Mouse (Mus musculus): ENCODE data around the gene Apobec3.
"Not testable (repeated sequence)": the region's sequence is repeated elsewhere in the genome, so short reads cannot be mapped to it uniquely, and the experiment has no call there.

Apobec3 gene

DNA sequence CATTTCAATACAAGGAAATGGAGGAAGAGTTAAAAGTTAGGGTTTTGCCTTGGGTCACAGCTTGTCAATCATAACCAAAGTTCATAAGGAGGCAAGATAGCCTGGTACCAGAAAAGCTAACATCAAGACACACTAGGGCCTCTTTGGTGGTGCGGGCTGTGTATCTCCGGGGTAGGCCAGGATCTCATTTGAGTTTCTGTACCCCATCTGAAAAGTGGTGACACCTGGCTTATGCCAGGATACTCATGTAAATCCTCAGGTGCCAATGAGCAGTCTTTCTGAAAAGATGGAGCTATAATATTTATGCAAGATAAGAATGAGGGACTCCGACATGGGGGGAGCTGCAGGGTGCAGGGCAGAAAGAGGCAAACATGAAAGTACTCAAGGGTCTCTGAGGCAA is 36.9 kb downstream of the Apobec3 start:
- no peak for DNase-seq

DNA sequence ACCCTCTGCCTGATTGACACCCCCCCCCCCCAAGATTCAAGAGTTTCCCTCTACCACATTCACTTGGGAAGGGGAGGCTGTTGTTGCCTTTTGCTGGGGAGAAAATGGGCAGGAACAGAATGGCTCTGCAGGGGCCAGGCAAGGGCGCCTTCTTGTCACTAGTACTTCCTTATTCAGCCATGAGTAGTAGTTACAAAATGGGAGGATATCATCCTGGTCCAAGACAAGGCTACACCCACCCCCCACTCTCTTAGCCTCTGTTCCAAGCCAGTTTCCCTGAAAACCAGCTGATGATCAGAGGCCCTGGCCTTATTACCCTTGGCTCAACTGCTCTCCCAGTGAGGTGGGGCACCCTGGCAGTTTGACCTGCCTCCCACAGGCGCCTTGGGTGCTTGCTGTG is 37.3 kb downstream of the Apobec3 start:
- DNase-seq: no peak

DNA sequence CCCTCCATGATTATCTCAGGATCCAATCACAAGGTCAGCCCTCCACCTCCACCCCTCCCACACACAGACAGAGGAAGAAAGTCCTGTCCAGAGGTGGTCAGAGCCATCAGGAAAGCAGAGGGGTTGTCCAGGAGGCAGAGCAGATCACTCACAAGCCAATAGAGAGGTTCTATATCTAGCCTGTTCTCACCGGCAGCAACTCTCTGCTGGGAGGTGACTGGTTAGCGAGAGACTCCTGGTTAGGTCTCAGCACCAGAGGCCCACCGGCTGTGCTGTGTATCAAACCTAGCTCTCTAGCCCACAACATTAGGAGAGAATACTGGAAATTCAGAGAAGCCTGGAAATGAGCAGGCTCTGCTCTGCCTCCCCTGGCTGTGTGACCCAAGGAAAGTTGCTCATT is 38.3 kb downstream of the Apobec3 start:
- no peak for DNase-seq

DNA sequence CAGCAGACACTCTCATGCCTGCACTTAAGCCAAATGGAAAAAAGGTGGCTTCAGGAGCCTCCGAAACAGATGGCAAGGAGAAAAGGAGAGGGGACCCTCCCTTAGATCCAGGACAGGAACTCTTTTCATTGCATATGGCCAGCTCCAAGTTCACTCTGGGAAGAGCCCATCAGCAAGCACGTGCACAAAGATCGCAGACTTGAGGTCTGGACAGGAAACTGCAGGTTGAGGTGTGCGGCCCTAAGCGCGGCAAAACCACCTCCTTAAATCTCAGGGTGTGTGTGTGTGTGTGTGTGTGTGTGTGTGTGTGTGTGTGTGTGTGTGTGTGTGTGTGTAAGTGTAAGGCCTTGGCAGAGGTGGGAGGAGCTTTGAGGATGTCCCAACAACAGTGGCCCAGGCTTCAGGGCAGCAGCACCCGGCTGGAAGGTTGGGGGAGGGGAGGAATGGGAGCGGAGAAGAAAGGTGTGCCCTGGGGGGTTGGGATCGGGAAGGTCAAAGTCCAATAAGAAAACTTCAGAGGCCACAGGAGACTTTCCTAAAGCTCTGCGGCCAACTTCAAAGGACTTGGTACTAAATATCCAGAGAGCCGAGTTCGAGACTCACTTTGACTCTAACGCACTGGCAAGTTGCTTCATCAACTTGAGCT is 40.2 kb downstream of the Apobec3 start:
- peak; percentile 29 to 39 for DNase-seq

DNA sequence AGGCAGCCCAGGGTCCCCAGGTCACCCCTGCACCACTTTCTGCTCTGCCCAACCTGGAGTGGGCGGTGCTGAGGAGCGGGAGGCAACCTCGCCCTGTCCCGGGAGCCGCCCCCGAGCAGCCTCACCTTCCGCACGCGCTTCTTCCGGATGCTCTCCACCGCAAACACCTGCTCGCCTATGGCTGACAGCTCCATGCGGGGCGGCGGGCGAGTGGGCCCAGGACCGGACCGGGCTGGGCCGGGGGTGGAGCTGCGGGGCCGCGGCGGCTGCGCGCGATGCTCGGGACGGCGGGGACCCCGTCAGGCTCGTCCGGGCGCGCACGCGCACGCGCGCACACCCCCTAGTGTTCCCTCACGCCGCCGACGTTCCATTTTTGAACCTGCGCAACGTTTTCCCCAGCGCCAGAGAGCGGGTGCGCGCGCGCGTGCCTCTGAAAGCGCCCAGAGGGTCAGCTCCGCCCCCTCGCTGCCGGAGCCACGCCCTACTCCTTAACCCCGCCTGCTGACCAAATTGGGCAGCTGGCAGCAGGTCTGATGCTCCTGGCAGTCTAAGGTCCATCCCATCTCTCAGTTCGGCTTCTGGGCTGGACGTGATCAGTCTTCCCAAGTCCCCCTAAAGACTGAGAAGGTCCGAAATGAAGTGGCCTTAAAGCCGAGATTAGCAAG is 41.0 kb downstream of the Apobec3 start:
- DNase-seq: peak; percentile 96

DNA sequence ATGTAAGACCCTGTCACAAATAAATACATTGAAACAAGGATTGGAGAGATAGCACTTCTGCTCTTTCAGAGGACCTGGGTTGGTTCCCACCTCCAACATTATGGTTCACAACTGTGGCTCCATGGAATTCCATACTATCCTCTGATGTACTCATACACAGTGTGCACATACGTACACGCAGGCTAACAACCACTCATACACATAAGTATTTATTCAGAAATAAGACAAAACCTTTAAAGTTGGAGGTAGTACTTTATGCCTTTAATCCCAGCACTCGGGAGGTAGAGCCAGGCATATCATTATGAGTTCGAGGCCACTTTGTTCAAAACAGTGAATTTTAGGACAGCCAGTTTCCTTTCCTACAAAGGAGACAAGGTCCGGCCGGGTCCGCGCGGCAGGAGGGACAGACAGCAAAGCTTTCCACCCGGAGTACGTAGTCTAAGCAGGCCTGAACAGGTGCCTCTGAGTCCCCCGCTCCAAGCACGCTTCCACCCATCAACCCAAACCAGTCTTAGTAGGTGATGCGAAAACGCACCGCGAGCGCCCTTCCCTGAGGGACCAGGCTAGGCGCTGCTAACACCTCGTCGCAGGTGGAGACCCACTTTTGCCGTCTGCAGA is 41.7 kb downstream of the Apobec3 start:
- peak; percentile 32 to 42 for DNase-seq

DNA sequence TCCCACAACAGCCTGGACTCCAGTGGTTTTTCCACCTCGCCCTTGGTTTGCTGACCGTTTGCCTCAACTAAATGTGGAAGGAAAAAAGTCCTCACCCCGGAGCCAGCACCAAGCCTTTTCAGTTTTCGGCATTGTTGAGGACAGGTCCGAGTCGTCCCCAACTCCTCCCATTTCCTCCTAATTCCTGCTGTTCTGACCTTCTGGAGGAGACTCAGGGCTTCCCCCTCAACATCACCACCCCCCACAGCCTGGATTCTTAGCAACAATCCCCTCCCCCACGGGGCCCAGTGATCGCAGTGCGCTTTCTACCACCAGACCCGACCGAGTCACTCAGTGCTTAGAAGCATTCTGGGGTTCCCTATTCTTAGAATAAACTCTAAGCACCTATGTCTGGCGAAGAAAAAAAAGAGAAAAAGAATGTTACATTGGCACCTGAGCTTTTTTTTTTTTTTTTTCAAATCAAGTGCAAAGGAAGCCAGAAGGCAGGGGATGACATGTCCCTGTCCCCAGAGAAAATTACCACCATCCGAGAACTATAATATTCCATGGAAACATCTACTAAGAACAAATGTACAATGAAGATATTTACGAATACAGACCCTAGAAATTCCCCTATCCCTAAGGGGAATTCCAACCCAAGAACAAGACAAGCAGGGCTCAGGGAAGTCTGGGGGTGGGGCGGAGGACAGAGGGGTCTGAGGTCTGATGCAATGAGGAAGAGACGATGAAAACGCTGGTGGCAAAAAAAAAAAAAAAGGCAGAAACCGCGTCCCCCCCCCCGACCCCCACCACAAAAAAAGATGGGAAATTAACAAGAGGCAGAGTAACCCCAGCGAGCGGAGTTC is 42.4 kb downstream of the Apobec3 start:
- peak; percentile 56 to 59 for DNase-seq

DNA sequence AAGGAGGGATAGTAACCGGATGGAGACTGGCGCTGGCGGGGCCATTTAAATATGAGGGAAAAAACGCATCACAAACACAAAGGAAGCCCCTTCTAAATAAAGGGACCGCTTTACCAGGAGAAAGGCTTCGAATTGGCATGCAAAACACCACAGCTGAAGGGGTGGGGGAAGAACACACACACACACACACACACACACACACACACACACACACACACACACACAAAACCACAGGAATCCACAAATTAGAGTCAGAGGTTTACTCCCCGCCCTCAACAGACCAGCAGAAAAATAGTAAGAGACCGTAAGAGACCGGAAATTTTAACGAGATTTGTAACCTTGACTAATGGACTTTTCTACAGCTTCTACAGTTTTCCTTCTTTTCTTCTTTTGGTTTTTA is 43.3 kb downstream of the Apobec3 start:
- DNase-seq: peak in 1 of 2 experiments; percentile 34

DNA sequence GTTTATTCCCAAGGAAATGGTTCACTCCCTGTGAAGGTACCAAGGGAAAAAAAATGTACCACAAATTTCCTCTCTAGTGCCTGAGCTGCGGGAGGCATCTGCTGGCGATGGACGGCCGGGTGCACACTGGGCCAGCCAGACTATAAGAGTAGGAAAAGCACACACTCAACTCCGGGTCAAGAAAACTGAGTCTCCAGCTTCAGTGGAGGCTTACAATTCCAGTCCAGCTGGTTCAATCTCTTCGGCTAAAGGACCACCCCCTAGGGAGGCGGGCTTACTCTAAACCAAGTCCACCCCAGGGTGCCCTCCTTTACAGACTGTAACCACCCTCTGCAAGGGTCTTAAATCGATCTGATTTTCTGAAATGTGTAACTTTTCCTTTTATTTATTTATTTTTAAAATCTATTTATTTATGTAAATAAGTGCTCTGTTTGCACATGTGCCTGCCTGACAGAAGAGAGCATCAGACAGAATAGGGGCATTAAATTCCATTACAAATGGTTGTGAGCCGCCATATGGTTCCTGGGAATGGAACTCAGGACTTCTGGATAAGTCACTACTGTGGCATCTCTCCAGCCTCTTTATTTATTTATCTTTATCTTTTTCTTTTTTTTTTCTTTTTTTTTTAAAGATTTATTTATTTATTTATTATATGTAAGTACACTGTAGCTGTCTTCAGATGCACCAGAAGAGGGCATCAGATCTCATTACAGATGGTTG is 44.4 kb downstream of the Apobec3 start:
- DNase-seq: no peak

DNA sequence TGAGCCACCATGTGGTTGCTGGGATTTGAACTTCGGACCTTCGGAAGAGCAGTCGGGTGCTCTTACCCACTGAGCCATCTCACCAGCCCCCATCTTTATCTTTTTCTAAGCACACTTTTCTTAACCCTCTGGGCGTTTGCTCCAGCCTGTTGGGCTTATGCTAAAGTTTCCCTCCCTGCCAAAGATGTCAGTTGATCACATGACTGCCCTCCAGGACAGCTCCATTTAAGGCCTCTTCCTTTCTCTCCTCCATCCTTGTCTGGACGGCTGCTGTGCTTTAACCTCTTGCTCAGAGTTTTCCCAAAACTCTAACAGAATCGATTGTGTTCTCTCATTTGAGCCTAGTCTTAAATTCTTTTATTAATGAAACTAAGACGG is 44.9 kb downstream of the Apobec3 start:
- no peak for DNase-seq

DNA sequence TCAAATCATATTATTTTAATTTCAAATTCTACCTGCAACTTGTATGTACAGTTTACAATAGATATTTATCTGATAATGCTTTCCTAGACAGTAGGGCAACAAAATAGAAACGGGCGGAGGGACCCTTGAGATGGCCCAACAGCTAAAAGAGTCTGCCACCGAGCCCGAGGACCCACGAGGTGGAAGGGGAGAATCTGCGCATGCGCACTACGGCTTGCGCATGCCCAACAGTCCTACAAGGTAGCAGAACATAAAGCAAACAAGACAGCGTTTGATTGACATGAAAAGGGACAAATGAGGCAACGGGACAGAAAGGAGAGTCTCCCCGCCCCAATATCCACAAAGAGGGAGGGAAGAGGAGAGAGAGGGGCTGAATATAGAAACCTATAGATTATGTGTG is 47.6 kb downstream of the Apobec3 start:
- no peak for DNase-seq

DNA sequence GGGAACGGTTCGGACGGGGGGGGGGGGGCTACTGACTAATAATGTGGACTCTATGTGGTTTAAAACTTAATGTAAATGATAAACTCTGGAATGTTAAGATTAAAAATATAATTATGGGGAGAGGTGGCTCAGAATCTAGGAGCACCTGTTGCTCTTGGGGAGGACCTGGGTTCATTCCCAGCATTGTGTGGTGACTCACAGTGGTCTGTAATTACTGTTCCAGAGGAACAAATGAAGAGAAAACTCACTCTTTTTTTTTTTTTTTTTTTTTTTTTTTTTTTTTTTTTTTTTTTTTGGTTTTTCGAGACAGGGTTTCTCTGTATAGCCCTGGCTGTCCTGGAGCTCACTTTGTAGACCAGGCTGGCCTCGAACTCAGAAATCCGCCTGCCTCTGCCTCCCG is 48.0 kb downstream of the Apobec3 start:
- DNase-seq: not testable (repeated sequence)

DNA sequence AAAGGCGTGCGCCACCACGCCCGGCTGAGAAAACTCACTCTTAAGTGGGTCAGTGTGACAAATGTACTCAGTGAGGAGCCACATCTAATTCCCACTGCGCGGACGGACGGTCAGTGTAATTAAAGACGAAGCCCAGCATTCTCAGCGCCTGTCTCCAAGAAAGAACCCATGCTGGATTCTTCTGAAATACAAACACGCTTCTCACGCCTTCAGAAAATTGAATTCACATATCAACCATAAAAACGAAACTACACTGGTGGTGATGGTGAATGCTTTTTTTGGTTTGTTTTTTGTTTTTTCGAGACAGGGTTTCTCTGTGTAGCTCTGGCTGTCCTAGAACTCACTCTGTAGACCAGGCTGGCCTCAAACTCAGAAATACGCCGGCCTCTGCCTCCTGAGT is 48.5 kb downstream of the Apobec3 start:
- no peak for DNase-seq

DNA sequence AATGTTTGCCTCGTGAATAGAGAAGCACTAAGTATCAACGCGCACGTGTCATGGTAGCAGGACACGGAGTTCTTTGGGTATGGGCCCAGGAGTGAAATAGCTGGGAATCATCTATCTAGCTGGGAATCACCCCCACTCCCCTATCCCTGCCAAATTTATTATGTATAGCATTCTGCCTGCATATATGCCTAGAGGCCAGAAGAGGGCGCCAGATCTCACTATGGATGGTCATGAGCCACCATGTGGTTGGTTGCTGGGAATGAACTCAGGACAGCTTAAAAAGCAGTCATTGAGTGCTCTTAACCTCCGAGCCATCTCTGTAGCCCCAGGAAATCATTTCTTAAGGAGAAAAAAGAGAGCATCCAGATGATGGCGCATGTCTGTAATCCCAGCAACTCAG is 49.5 kb downstream of the Apobec3 start:
- DNase-seq: peak; percentile 75

DNA sequence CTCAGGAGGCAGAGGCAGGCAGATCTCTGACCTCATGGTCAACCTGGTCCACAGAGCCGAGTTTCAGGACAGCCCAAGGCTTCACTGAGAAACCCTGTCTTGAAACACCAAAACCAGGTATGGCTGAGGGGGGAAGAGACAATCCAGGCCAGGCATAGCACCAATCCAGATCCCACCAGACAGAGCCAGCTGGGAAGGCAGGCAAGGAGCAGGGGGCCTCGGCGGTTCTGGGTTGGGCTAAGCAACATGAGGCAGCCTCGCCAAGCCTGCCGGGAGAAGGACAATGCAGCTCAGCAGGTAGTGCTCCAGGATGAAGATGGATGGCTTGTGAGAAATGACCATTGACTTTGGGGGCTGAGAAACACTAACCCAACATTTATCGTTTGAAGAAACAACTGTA is 51.1 kb downstream of the Apobec3 start:
- no peak for DNase-seq

DNA sequence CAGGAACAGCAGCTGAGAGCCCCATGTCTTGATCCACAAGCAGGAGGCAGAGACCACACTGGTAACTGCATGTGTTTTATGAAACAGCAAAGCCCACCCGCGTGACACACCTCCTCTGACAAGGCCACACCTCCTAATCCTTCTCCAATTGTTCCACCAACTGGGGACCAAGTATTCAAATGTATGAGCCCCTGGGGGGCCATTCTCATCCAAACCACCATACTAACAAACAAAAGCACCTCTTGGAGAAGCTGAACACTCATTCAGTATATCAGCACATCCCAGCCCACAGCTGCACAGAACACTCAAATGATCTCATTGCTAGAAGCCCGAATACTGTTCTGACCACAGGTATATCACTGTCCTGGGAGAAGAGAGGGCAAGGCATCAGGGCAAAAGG is 52.1 kb downstream of the Apobec3 start:
- no peak for DNase-seq

DNA sequence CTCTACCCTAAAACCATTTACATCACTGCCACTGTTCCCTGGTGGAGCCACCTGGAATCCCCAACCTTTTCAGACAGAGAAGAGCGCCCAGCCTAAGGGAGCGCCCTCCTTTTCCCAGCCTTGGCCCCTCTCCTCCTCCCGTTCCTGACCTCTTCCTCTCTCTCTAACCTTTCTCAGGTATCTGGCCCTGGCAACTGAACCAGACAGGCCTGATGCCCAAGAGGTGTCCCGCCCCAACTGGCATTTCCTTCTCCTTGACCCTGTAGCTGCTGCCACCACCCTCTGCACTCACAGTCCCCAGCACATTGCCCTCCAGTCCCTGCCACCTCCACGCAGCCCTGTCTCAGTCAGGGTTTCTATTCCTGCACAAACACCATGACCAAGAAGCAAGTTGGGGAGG is 53.5 kb downstream of the Apobec3 start:
- DNase-seq: no peak

DNA sequence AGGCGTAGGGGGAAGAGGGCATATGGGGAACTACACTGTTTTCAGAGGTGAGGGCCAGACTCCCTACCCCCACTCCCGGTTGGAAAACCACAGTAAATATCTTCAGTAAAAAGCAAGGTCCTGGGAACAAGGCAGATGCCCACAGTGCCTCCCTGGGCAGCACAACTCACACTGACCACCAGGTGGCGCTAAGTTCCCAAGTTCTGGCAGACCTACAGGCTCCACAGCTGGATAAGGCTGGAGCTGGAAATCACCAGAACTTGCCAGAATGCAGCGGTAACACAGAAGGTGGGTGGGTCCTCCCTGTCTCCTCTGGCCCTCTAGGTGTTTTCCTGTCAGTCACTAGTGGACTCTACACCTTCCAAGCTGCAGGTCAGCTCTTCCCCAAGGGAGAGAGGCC is 54.6 kb downstream of the Apobec3 start:
- DNase-seq: peak; percentile 88 to 89

DNA sequence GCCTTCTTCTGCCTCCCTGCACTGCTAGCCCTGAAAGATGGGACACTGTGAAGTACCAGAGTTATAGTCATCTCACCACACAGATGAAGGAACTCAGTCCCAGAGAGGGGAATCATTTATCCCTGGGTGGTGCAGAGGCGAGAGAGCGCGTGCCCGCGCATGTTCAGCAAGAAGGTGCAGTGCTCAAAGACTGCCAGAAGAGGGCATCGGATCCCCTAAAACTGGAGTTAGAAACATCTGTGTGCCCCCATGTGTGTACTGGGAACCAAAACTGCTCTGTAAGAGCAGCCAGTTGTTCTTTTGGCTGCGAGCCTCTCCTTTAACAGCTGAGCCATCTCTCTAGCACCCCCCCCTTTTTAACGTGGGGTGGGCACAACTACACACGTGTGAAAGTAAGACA is 55.3 kb downstream of the Apobec3 start:
- peak; percentile 40 to 41 for DNase-seq

DNA sequence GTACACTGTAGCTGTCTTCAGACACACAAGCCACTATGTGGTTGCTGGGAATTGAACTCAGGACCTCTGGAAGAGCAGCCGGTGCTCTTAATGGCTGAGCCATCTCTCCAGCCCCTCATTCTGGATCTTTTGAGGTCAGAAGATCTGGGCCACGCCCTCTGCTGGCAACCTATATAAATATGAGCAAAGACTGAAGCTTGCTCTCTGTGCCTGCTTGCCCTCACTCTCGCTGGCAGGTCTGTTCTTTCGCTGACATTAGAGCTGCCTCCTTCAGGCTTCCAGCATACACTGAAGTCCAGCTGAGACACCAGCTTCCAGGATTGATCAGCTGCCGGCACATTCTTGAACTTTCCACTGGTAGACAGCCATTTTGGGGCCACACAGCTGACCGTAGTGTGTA is 56.2 kb downstream of the Apobec3 start:
- no peak for DNase-seq

DNA sequence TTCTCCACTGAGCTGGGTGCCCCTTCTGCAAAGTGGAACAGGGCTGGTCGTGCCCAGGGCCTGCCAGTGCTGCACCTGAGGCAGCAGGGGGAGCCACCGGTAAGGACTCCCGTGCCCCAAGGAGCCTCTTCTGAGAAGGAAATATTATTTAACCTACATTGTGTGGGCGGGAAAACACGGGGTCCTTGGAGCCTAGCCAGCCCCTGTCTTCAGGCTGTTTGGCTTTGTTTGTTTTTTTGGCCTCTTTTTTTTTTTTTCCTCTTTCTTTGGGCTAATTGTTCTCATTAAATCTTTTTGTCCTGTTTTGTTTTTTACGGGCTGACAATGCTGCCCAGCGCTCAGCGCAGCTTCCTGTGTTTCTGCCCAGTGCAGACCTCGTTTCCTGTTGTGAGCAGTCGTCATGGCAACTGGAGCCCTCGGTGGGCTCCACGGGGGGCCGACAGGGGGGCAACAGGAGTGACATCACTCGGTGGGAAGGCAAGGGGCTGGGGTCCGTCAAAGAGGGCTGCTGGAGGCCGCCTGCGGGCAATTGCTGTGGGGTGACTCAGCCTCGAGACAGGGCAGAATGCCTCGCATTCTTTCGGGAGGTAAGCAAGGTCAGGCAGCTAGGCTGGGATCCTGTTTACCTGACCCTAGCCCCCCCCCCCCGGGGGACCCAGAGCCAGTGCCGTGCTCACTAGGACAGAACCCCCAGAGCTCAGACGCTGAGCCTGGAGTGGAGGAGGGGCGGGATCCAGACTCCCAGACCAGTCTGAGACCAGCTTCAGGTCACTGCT is 59.0 kb downstream of the Apobec3 start:
- DNase-seq: peak; percentile 75 to 77

DNA sequence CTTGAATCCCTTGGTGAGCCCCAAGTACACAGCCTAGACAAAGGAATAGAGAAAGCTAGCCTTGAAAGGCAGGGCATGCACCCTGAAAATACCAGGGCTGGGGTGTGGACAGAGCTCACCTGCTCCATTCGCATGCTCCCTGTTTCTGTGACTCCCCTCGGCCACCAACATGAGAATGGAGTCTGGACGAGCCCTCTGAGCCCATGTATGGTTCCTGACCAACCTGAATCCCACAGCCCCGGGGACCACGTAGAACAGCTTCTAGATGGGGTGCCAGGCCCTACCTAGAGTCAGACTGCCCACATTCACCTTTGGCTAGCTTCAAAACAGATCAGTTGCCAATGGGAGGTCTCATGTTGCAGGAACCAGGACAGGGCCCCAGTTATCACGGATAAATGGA is 59.8 kb downstream of the Apobec3 start:
- DNase-seq: no peak

Measured in B cell, adult 2 months (primary cell).